Mouse (Mus musculus) gastrocnemius, adult 2 months (tissue): ENCODE data around the gene Tprn. TPM values are rescaled to one million over a fixed set of nuclear protein-coding genes. Genes with fewer than 3 reads are reported as not detected.

Experiments used
- DNase-seq: peaks from one replicate; pipeline ENCODE4 v3.0.0; 2022
- H3K27ac ChIP-seq: fragments of 200-600 bp; 2 replicates; pipeline ENCODE4 v1.8.1; 2022; ENCODE audit warnings: mild to moderate bottlenecking
- H3K4me3 ChIP-seq: fragments of 200-600 bp; 2 replicates; pipeline ENCODE4 v1.8.1; 2022; ENCODE audit warnings: mild to moderate bottlenecking, moderate library complexity
- CTCF ChIP-seq: fragments of 200-600 bp; IDR thresholded peaks from 2 replicates; pipeline ENCODE4 v1.8.1; 2022; ENCODE audit warnings: antibody characterized with exemption, mild to moderate bottlenecking, moderate library complexity
- intact Hi-C: fragments of 180-260 bp; cut with DNase I; formaldehyde crosslinking; loops from one replicate; pipeline ENCODE4 v1.15.1; 2025
- total RNA-seq, 2 experiments: library from RNA; stranded (reverse); gene quantifications; 2 replicates each; pipeline ENCODE4 v1.2.3; 2021

Gene Tprn
- total RNA-seq, 2 experiments from 2014 or later, result 3.1 to 3.5 TPM

GRCm38 (mm10) chr2:25310969-25311368 is 48.6 kb downstream of the Tprn start:
- intact Hi-C loops, result no loop called here
- Histone ChIP-seq H3K27ac (no peak overlapping the region), H3K4me3 (no peak overlapping the region)
- TF ChIP-seq CTCF, result no peak
- DNase-seq, result no peak

- H3K4me3 ChIP-seq, result no peak overlapping the region
- H3K27ac ChIP-seq, result no peak overlapping the region
- no peak for DNase-seq
- intact Hi-C loops, result no loop called here
- TF ChIP-seq CTCF, result no peak
Observed at GRCm38 (mm10) chr2:25311491-25311891, 49.1 kb downstream of the Tprn start.

- intact Hi-C loops, result no loop called here
- H3K4me3 ChIP-seq, result peak overlapping the region; percentile 39; the same call in 1 of the 2 replicates
- H3K27ac ChIP-seq, result no peak overlapping the region
Observed at GRCm38 (mm10) chr2:25318119-25318966, 55.9 kb downstream of the Tprn start.

GRCm38 (mm10) chr2:25318971-25319773 is 56.8 kb downstream of the Tprn start, which contains the start of gene Grin1:
TSS of gene Grin1 (minus strand) at chr2:25319187.
- no peak within 1 kb of the TSS for H3K27ac ChIP-seq
- intact Hi-C loops, result no loop called here
- DNase-seq, result peak; percentile 69
- H3K4me3 ChIP-seq, result peak within 1 kb of the TSS; percentile 39
- TF ChIP-seq CTCF, result no peak

More at GRCm38 (mm10) chr2:25318119-25318966, 55.9 kb downstream of the Tprn start:
- DNase-seq, result no peak
- TF ChIP-seq CTCF, result no peak

Other genes with a start within 250 kb of the Tprn start
- gene Nsmf, start 208.3 kb upstream of the Tprn start, total RNA-seq, result 10 to 100 TPM in 1 of 2 experiments, 1 to 10 TPM in 1; 6.9 to 15.0 TPM
- not detected for gene Entpd8, start 182.3 kb upstream of the Tprn start, total RNA-seq
- not detected for gene Noxa1, start 167.5 kb upstream of the Tprn start, total RNA-seq
- gene Nrarp, start 81.9 kb upstream of the Tprn start, total RNA-seq, result 1 to 10 TPM; 4.0 to 5.2 TPM
- 1 to 10 TPM in 1 of 2 experiments, under 1 TPM in 1; 0.59 to 1.0 TPM for gene Tor4a, start 65.7 kb upstream of the Tprn start, total RNA-seq
- 10 to 100 TPM; 22.3 to 23.1 TPM for gene Nelfb, start 51.1 kb upstream of the Tprn start, total RNA-seq
- not detected for gene Stpg3, start 48.0 kb upstream of the Tprn start, total RNA-seq
- gene Fam166a, start 43.9 kb upstream of the Tprn start, total RNA-seq, result not detected
- gene Tubb4b, start 37.9 kb upstream of the Tprn start, total RNA-seq, result 100 to 1,000 TPM; 185 to 269 TPM
- gene Slc34a3, start 28.3 kb upstream of the Tprn start, total RNA-seq, result not detected
- gene Rnf224, start 25.8 kb upstream of the Tprn start, total RNA-seq, result not detected
- under 1 TPM; 0.39 to 0.56 TPM for gene Rnf208, start 20.4 kb upstream of the Tprn start, total RNA-seq
- not detected for gene Cysrt1, start 20.2 kb upstream of the Tprn start, total RNA-seq
- gene AL732309.1, start 15.8 kb upstream of the Tprn start, total RNA-seq, result 1 to 10 TPM in 1 of 2 experiments, under 1 TPM in 1; 0.86 to 1.2 TPM
- 10 to 100 TPM; 11.4 to 12.6 TPM for gene Tmem203, start 7.2 kb upstream of the Tprn start, total RNA-seq
- 10 to 100 TPM; 28.0 to 35.5 TPM for gene Ssna1, start 9.8 kb downstream of the Tprn start, total RNA-seq
- gene Anapc2, start 9.9 kb downstream of the Tprn start, total RNA-seq, result 10 to 100 TPM; 29.7 to 32.3 TPM
- gene Tmem210, start 25.5 kb downstream of the Tprn start, total RNA-seq, result not detected
- not detected for gene Lrrc26, start 27.3 kb downstream of the Tprn start, total RNA-seq
- gene Grin1, start 56.6 kb downstream of the Tprn start, total RNA-seq, result not detected
- gene Man1b1, start 69.7 kb downstream of the Tprn start, total RNA-seq, result 10 to 100 TPM; 12.9 to 16.0 TPM
- 10 to 100 TPM; 14.0 to 16.5 TPM for gene Dpp7, start 93.7 kb downstream of the Tprn start, total RNA-seq
- gene Uap1l1, start 103.1 kb downstream of the Tprn start, total RNA-seq, result 1 to 10 TPM; 4.3 to 5.4 TPM
- gene Sapcd2, start 109.7 kb downstream of the Tprn start, total RNA-seq, result not detected
- 1 to 10 TPM; 6.5 to 8.8 TPM for gene Entpd2, start 133.3 kb downstream of the Tprn start, total RNA-seq
- 10 to 100 TPM; 14.9 to 16.9 TPM for gene Npdc1, start 136.7 kb downstream of the Tprn start, total RNA-seq
- gene Fut7, start 160.6 kb downstream of the Tprn start, total RNA-seq, result not detected
- 10 to 100 TPM; 15.1 to 15.3 TPM for gene Abca2, start 166.1 kb downstream of the Tprn start, total RNA-seq
- 1 to 10 TPM in 1 of 2 experiments, under 1 TPM in 1; 0.31 to 1.1 TPM for gene Clic3, start 194.2 kb downstream of the Tprn start, total RNA-seq
- 10 to 100 TPM; 13.6 to 14.4 TPM for gene Paxx, start 198.5 kb downstream of the Tprn start, total RNA-seq
- not detected for gene Ptgds, start 207.4 kb downstream of the Tprn start, total RNA-seq
- gene Lcn12, start 231.3 kb downstream of the Tprn start, total RNA-seq, result not detected
- 10 to 100 TPM; 76.9 to 88.4 TPM for gene Fbxw5, start 238.1 kb downstream of the Tprn start, total RNA-seq
- gene C8g, start 239.1 kb downstream of the Tprn start, total RNA-seq, result 1 to 10 TPM; 1.1 to 1.6 TPM